Mouse (Mus musculus) C2C12 (cell line): ENCODE data around the gene Ap1s1. TPM values are rescaled to one million over a fixed set of nuclear protein-coding genes. Genes with fewer than 3 reads are reported as not detected.
A peak's percentile ranks its signal among the peaks of the same experiment; 100 is the strongest.

ENCODE experiments used
- H3K27me3 ChIP-seq: one replicate; pipeline ENCODE4 v1.6.1; 2011; ENCODE audit not compliant: control insufficient read depth, insufficient read depth, insufficient read length
- H3K36me3 ChIP-seq: one replicate; pipeline ENCODE4 v1.6.1; 2011; ENCODE audit not compliant: control insufficient read depth, insufficient read depth
- H3K4me3 ChIP-seq: one replicate; pipeline ENCODE4 v1.5.1; 2011; ENCODE audit warnings: mild to moderate bottlenecking, control low read depth; ENCODE audit not compliant: poor library complexity, insufficient read depth, severe bottlenecking
- H3K79me2 ChIP-seq: one replicate; pipeline ENCODE4 v1.6.1; 2011; ENCODE audit not compliant: control insufficient read depth, insufficient read depth
- H3K79me3 ChIP-seq: one replicate; pipeline ENCODE4 v1.6.1; 2011; ENCODE audit warnings: low read depth, control low read depth
- H3ac ChIP-seq: one replicate; pipeline ENCODE3; 2011; ENCODE audit warnings: low read depth; ENCODE audit not compliant: control insufficient read depth, insufficient read length
- CEBPB ChIP-seq: IDR thresholded peaks from one replicate; pipeline ENCODE4 v1.6.1; 2011; ENCODE audit warnings: low read depth, mild to moderate bottlenecking, control low read depth, moderate library complexity
- CTCF ChIP-seq: IDR thresholded peaks from one replicate; pipeline ENCODE4 v1.5.1; 2011; ENCODE audit not compliant: control insufficient read depth, insufficient read depth, insufficient read length
- FOSL1 ChIP-seq: IDR thresholded peaks from one replicate; pipeline ENCODE4 v1.8.0; 2011; ENCODE audit warnings: mild to moderate bottlenecking, low read length; ENCODE audit not compliant: poor library complexity, insufficient read depth, severe bottlenecking
- MAX ChIP-seq: IDR thresholded peaks from one replicate; pipeline ENCODE4 v1.6.1; 2011; ENCODE audit warnings: mild to moderate bottlenecking, control low read depth
- MYOD1 ChIP-seq: IDR thresholded peaks from one replicate; pipeline ENCODE4 v1.6.1; 2011; ENCODE audit warnings: low read depth; ENCODE audit not compliant: control insufficient read depth, insufficient read length
- MYOG ChIP-seq: IDR thresholded peaks from one replicate; pipeline ENCODE4 v1.6.1; 2011; ENCODE audit not compliant: control insufficient read depth, insufficient read length; ENCODE audit errors: extremely low read depth
- USF1 ChIP-seq: IDR thresholded peaks from one replicate; pipeline ENCODE4 v1.6.1; 2011; ENCODE audit warnings: low read depth, mild to moderate bottlenecking, control low read depth, moderate library complexity
- polyA plus RNA-seq: library from polyadenylated mRNA; unstranded; fragments of >200 nt; fragmentation: generic; extraction: Trizol; gene quantifications from one replicate; pipeline ENCODE4 v1.2.1, GENCODE M21; 2012; ENCODE audit warnings: missing spikeins

The Ap1s1 gene
- polyA plus RNA-seq, 1 experiment = 360 TPM

- Histone ChIP-seq H3K36me3 (peaks cover 59% of the 10 kb centered on the region), H3K27me3 (no peaks in the 10 kb centered on the region), H3K79me2 (peaks cover 8% of the 10 kb centered on the region), H3K79me3 (peaks cover 10% of the 10 kb centered on the region), H3ac (no peak overlapping the region), H3K4me3 (peak overlapping the region; percentile 12)
- TF ChIP-seq CEBPB = no peak
- peak; percentile 36 for TF ChIP-seq USF1
- peak; percentile 57 for TF ChIP-seq CTCF
- no peak for TF ChIP-seq MAX
- TF ChIP-seq MYOG = no peak
- peak; percentile 94 for TF ChIP-seq FOSL1
- TF ChIP-seq MYOD1 = no peak
Measured at GRCm38 (mm10) chr5:137061809-137062481, 16.0 kb upstream of the Ap1s1 start.

- TF ChIP-seq CEBPB = no peak
- no peak for TF ChIP-seq MAX
- Histone ChIP-seq H3ac (no peak overlapping the region), H3K36me3 (no peaks in the 10 kb centered on the region), H3K79me2 (no peaks in the 10 kb centered on the region), H3K4me3 (no peak overlapping the region), H3K27me3 (no peaks in the 10 kb centered on the region), H3K79me3 (no peaks in the 10 kb centered on the region)
Measured at GRCm38 (mm10) chr5:137054873-137055272, 8.9 kb upstream of the Ap1s1 start.

- no peaks in the 10 kb centered on the region for H3K27me3 ChIP-seq
- no peaks in the 10 kb centered on the region for H3K79me3 ChIP-seq
- no peaks in the 10 kb centered on the region for H3K79me2 ChIP-seq
- H3K4me3 ChIP-seq = no peak overlapping the region
- H3ac ChIP-seq = no peak overlapping the region
- no peaks in the 10 kb centered on the region for H3K36me3 ChIP-seq
- TF ChIP-seq MAX (no peak), CEBPB (no peak), FOSL1 (no peak), USF1 (no peak), MYOG (no peak), MYOD1 (no peak), CTCF (no peak)
Measured at GRCm38 (mm10) chr5:137054299-137054698, 8.4 kb upstream of the Ap1s1 start.

- peak; percentile 6 for TF ChIP-seq MYOD1
- TF ChIP-seq USF1 = no peak
- TF ChIP-seq CTCF = no peak
- no peak overlapping the region for H3K4me3 ChIP-seq
- no peaks in the 10 kb centered on the region for H3K27me3 ChIP-seq
- no peaks in the 10 kb centered on the region for H3K36me3 ChIP-seq
- H3ac ChIP-seq = no peak overlapping the region
- H3K79me2 ChIP-seq = no peaks in the 10 kb centered on the region
- no peaks in the 10 kb centered on the region for H3K79me3 ChIP-seq
Measured at GRCm38 (mm10) chr5:137051914-137052505, 6.1 kb upstream of the Ap1s1 start.

- Histone ChIP-seq H3K4me3 (no peak overlapping the region), H3K79me3 (no peaks in the 10 kb centered on the region), H3K79me2 (no peaks in the 10 kb centered on the region), H3ac (no peak overlapping the region), H3K27me3 (no peaks in the 10 kb centered on the region), H3K36me3 (no peaks in the 10 kb centered on the region)
- TF ChIP-seq MYOG = no peak
- TF ChIP-seq CTCF = no peak
- no peak for TF ChIP-seq MYOD1
- TF ChIP-seq CEBPB = no peak
- TF ChIP-seq MAX = no peak
- no peak for TF ChIP-seq USF1
- TF ChIP-seq FOSL1 = no peak
Measured at GRCm38 (mm10) chr5:137051125-137051524, 5.2 kb upstream of the Ap1s1 start.

- Histone ChIP-seq H3K27me3 (no peaks in the 10 kb centered on the region), H3K79me2 (peaks cover 25% of the 10 kb centered on the region), H3K4me3 (no peak overlapping the region), H3K79me3 (peaks cover 11% of the 10 kb centered on the region), H3ac (no peak overlapping the region), H3K36me3 (peaks cover 9% of the 10 kb centered on the region)
- TF ChIP-seq MAX (no peak), MYOD1 (no peak), CTCF (no peak), CEBPB (no peak)
Measured at GRCm38 (mm10) chr5:137046991-137047390, 1.1 kb upstream of the Ap1s1 start.
